Mouse (Mus musculus): ENCODE data around the gene Exoc3l. TPM values are rescaled to one million over a fixed set of nuclear protein-coding genes. Genes with fewer than 3 reads are reported as not detected.
A peak's percentile ranks its signal among the peaks of the same experiment; 100 is the strongest.

Gene Exoc3l
- total RNA-seq, 2 experiments from 2014 or later = 6.0 to 7.2 TPM

GRCm38 (mm10) chr8:105252680-105253537, 43.0 kb downstream of the Exoc3l start:
- no peak for DNase-seq
- intact Hi-C loops (cut with DNase I) = no loop called here

GRCm38 (mm10) chr8:105251954-105252353, 43.9 kb downstream of the Exoc3l start:
- no peak for DNase-seq
- intact Hi-C loops (cut with DNase I) = no loop called here

DNA sequence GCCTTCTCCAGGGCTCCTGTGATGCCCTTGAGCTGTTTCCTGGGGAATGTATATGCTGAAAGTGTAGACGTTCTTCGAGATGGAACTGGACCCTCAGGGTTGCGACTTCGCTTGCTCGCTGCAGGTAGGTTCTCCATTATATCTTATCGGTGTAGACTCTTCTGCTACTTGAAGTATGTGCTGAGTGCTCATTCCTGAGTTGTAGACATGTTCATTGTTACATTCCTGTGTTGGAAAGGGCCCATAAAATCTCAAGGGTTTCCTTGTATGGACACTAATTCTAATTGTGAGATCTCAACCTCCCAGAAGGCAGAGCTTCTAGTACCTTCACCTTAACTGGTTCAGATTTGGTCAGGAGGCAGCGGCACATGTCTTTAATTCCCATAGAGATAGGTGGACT, 54.9 kb downstream of the Exoc3l start:
- DNase-seq = no peak
- intact Hi-C loops (cut with DNase I) = no loop called here

Small RNA genes lying within 50 kb of the gene (microRNA-seq; reads per million reads assigned to microRNA genes)
- not detected for gene Gm27320
- gene Mir328 = 2,366 reads per million, percentile 84 among the genes with 10 or more reads in this experiment

Other genes starting within 250 kb of the Exoc3l start
- not detected for gene Ces3a, start 247.5 kb downstream of the Exoc3l start, total RNA-seq (2021)
- not detected for gene Ces3b, start 212.3 kb downstream of the Exoc3l start, total RNA-seq (2021)
- not detected for gene Ces4a, start 164.3 kb downstream of the Exoc3l start, total RNA-seq (2021)
- 10 to 100 TPM; 39.0 to 47.0 TPM for gene Cbfb, start 125.4 kb downstream of the Exoc3l start, total RNA-seq (2021)
- gene D230025D16Rik, start 71.0 kb downstream of the Exoc3l start, total RNA-seq (2021) = 10 to 100 TPM; 30.9 to 33.0 TPM
- gene B3gnt9, start 40.9 kb downstream of the Exoc3l start, total RNA-seq (2021) = 1 to 10 TPM; 4.2 to 4.7 TPM
- gene Tradd, start 31.5 kb downstream of the Exoc3l start, total RNA-seq (2021) = 10 to 100 TPM in 1 of 2 experiments, 1 to 10 TPM in 1; 9.2 to 11.1 TPM
- under 1 TPM; 0.60 to 0.84 TPM for gene Fbxl8, start 31.5 kb downstream of the Exoc3l start, total RNA-seq (2021)
- gene Hsf4, start 26.3 kb downstream of the Exoc3l start, total RNA-seq (2021) = under 1 TPM; 0.28 to 0.50 TPM
- 1 to 10 TPM; 1.1 to 1.5 TPM for gene Nol3, start 20.0 kb downstream of the Exoc3l start, total RNA-seq (2021)
- 100 to 1,000 TPM; 183 TPM for gene 4931428F04Rik, start 6.2 kb downstream of the Exoc3l start, total RNA-seq (2021)
- gene E2f4, start 1.6 kb upstream of the Exoc3l start, total RNA-seq (2021) = 10 to 100 TPM; 33.7 to 33.8 TPM
- gene Elmo3, start 9.5 kb upstream of the Exoc3l start, total RNA-seq (2021) = 1 to 10 TPM in 1 of 2 experiments, under 1 TPM in 1; 0.85 to 1.1 TPM
- gene Lrrc29, start 30.2 kb upstream of the Exoc3l start, total RNA-seq (2021) = 1 to 10 TPM; 4.0 to 5.0 TPM
- 10 to 100 TPM; 53.7 to 58.3 TPM for gene Tmem208, start 30.3 kb upstream of the Exoc3l start, total RNA-seq (2021)
- gene Fhod1, start 51.9 kb upstream of the Exoc3l start, total RNA-seq (2021) = 1 to 10 TPM; 2.8 to 3.6 TPM
- 10 to 100 TPM; 32.6 to 37.0 TPM for gene Slc9a5, start 52.7 kb upstream of the Exoc3l start, total RNA-seq (2021)
- 1 to 10 TPM; 5.4 to 8.3 TPM for gene Plekhg4, start 77.2 kb upstream of the Exoc3l start, total RNA-seq (2021)
- gene Kctd19, start 117.4 kb upstream of the Exoc3l start, total RNA-seq (2021) = not detected
- gene Lrrc36, start 117.5 kb upstream of the Exoc3l start, total RNA-seq (2021) = under 1 TPM; 0.40 to 0.64 TPM
- 10 to 100 TPM; 67.5 to 67.6 TPM for gene Tppp3, start 175.4 kb upstream of the Exoc3l start, total RNA-seq (2021)
- 10 to 100 TPM; 16.6 to 21.3 TPM for gene Zdhhc1, start 200.8 kb upstream of the Exoc3l start, total RNA-seq (2021)
- not detected for gene Hsd11b2, start 222.7 kb upstream of the Exoc3l start, total RNA-seq (2021)

Measured in left cerebral cortex, postnatal 4 days (tissue).